Mouse (Mus musculus) left cerebral cortex, adult 11 months (tissue): ENCODE data around the gene Pde10a.

Source experiments
- DNase-seq: peaks from one replicate; pipeline ENCODE4 v3.0.0; 2022; ENCODE audit warnings: low spot score

Gene Pde10a

DNA sequence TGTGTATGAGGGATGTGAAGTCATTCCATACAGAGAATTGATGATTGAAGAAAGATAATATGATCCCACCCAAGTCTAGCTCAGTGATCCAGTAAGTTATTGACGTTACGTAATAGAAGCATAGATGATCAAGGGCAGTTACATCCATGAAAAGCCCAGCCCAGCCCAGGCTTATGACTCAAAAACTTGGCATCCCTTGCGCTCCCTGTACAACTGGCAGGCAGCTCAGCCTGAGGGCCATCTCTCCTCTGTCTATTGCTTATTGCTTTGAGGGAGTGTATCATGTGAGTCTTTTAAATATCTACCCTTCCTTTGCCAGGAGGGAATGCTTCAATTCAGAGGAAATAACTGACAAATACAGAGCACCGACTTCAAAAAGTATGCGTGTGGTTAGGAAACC, 232.4 kb downstream of the Pde10a start:
- no peak for DNase-seq

DNA sequence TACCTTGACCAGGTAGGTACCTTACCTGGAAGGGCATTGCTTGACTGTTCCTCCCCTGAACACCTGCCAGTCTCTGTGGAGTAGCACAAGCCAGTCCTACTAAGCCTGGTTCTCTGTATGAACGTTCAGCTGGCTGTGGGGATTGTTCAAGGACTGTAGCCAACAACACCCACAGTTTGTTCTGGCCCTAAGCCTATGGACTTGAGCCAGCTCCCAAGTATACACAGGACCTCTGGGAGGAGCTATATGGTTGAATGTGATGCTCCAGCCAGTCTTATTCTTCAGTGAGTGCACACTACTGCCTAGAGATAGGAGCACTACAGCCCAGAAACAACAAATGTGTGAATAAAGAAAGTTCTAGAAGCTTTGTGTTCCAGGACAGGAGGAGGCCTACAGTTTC, 238.1 kb downstream of the Pde10a start:
- no peak for DNase-seq

DNA sequence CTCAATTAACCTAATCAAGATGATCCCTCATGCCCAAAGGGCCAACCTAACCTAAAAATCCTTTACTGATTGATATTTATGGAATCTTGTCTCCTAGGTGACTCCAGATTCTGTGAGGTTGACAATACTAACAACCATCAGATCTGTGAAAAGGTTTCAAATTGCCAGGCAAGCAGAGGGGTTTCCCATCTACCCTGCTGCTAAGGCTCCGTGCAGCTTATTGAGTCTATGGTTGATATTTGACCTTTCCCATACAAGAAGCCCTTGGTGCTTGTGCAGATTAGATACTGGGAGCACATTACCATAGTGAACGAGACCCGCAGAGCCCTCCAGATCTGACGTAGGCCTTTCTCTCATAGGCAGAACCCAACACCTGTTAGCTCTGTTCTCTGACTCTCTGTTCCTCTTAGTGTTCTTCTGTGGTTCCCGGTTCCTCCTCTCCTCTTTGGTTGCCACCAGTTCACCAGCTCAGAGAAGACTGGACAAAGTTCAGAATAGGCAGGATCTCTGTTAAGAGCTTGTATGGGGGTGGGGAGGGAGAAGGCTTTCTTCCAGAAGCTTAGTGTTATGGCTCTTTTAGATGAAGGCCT, 240.9 kb downstream of the Pde10a start:
- DNase-seq, result no peak

DNA sequence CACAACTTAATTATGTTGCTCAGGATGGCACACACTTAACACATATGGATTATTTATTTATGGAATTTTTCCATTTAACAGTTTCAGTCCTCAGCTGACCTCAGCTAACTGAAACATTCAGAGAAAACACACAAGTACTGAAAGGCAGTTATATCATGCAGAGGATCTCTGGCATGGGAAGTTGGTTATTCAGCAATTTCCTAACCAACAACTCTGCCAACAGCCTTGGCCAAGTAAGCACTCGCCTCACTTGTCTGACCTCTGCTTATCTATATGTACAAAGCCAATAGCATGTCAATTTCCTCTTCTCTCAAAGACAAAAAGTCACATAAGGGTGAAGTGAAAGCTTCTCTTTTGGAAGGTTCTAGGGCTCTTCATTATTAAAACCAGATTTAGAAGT, 244.0 kb downstream of the Pde10a start:
- no peak for DNase-seq

DNA sequence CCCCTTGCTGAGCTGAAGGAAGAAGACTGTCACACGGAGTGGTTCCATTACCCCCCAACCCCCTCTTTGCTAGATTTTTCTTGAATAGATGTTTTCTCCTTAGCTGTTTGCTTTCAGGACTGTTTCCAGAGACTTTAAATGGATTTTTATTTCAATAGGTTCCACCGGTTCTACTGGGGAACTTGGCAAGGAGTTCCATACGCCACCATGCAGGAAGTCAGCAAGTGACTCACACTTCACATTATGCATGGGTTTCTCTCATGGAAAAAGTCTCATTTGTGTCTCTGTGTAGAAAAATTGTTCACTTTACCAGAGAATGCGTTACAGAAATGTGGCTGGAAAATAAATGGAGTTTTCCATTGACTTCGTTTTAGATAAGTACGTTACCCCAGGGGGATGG, 248.2 kb downstream of the Pde10a start:
- DNase-seq, result peak; percentile 40

DNA sequence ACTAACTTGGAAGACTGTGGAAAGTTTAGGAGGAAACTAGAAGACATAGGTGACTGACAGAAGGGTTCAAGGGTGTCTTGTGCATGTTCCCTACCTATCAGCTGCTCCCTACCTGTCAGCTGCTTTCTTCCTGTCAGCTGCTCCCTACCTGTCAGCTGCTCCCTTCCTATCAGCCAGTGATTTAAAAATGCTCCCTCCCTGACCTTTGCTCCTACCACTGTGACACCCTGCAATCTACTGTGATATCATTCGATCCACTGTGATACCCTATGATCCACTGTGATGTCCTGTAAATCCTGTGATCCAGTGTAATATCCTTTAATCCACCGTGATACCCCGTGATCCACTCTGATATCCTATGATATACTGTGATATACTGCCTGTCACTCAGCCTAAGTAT, 249.1 kb downstream of the Pde10a start:
- DNase-seq, result no peak

DNA sequence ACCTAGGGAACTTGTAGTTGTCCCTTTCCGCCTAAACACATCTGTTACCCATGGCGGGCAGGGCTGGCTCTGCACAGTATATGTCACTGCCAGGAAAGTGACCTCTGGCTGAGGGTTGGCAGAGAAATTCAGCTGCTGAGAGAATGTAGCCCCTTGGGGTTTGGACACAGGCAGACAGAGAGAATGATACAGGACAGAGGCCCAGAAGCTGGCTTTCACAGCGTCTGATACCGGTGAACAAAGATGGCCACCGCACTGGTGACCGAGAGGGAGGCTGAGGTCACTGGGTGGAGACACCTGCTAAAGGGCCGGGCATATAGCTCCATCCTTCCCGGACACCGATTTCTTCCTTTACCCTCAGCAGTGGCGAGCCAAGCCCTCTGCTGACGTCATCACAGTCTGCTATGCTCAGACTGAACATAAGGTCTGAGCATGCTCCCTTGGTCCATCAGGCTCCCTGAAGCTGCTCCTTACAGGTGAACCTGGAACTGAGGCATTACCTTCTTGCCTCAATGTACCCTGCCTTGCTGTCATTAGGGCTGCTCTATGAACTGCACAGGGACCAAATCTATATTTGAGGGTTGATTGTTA, 250.5 kb downstream of the Pde10a start:
- DNase-seq, result no peak

DNA sequence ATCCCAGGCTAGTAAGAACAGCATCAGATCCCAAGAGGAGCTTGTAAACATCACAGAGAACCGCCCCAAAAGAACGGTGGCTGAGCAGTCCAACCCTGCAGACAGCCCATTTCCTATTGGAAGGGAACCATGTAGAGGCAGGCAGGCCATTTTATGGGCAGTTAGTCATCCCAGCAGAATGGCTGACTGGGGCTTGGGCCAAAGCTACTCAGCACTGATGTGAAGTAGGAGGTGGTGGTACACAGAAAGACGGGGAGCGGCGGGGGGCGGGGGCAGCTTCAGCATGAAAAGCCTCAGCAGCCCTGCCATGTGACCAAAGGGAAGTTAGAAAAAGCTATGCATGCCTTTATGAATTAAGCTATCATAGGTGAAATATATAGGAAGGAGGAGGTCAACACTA, 252.5 kb downstream of the Pde10a start:
- no peak for DNase-seq

DNA sequence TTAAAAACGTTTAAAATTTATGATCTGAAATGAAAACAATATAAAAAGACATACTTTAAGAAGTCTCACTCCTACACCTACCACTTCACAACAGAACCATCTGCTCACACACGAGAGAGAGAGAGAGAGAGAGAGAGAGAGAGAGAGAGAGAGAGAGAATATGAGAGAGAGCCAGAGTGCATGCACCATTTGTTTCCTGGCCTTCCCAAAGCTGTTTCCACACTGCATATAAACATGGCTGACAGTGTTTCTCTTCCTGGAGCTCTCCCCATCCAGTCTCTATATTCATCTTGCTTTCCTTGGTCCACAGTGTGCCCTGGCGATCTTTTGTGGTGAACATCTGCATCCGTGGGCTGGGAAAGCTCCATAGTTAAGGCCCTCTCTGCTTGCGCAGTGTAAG, 253.7 kb downstream of the Pde10a start:
- DNase-seq, result no peak

DNA sequence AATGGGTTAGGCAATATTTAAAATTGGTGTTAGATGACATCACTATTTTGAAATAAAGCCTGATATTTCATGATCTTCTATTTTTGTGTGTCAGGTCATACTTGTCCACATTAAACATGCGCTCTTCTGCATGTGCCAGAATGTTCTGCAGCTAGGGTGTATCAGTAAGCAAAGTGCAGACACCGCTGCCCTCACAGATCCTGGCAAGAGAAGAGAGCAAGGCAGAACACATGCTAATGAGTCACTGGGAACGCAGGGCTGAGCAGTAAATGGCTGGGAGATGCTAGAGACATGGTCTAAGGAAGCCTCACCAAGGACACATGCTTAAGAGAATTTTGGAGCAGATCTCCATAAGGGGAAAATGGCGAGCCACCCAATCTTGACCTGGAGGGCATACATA, 255.3 kb downstream of the Pde10a start:
- no peak for DNase-seq

DNA sequence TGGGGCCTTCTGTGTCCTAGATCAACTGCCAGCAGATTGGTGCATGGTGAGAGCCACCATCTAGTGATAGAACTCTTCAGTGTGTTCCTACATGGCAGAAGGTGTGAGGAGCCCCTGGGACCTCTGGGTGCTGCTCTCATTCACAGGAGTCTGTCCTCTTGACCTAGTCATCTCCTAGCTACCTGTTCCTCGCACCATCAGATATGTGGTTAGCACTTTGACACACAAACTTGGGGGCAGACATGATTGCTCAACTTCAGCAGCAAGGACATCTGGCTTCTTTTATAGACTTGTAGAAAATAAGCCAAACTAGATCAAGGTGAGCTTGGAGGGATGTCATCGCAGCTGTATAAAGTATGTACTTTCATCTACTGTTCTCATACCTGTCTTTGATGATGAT, 255.9 kb downstream of the Pde10a start:
- DNase-seq, result no peak

DNA sequence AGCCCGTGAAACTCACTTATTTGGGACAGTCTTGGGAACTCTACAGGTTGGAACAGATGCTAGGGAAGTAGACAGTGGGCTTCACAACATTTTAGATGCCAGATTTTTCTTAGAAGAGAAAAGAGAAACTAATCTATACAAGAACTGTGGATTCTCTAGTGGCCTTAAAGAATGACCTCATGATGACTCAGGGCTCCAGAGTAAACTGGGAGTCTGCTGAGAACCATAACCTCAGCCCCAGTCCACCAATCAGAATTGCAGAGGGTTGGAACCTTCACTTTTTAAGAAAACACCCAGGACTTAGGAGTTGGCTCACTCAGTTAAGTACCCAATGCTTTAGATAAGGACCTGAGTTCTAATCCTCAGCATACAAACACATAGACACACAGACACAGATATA, 256.4 kb downstream of the Pde10a start:
- no peak for DNase-seq

DNA sequence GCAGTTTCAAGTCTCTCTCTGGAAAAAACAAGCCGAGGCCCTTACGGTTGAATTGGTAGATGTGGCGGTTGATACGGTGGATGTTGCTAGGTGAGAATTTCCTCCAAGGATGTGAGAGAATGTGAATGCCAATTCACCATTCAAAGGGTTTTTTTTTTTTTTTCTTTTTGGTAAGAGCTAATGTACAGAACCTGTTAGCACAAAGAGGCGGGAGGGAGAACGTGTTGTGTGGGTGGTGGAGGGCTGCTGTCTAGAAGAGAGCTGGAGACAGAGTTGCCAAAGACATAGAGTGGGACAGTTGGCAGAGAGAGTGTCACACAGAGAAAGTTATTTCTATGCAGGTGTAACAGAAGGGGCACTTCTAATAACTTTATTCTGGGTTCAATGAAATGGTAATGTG, 260.7 kb downstream of the Pde10a start:
- DNase-seq, result no peak

DNA sequence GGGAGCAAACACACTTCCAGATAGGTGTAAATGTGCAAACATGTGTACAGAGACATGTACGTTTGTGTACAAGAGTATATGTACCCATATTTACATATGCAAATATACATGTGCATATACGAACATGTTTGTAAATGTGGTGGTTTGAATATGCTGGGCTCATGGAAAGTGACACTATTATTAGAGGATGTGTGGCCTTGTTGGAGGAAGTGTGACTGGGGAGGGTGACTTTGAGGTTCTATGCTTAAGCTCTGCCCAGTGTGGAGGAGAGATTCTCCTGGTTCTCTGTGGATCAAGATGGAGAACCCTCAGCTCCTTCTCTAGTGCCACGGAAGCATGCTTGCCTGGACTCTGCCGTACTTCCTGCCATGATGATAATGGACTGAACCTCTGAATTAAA, 261.3 kb downstream of the Pde10a start:
- no peak for DNase-seq

DNA sequence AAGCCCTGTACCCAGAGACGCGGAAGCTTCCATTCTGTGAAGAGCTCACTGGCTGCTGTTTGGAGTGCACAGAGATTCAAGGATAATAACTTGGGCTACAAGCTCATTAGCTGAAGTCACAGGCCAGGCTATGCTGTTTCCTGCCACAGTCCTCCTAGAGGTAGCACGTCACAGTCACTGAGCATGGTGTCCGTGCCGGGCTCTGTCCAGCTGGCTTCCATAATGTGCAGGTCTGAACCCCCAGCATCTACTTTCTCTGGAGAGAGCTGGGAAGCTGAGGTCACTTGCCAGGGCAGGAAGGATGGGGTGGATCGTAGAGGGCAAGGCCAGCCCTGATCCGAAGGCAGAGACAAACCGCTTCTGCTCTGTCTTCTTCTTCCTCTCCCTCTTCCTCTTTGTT, 262.6 kb downstream of the Pde10a start:
- DNase-seq, result no peak

DNA sequence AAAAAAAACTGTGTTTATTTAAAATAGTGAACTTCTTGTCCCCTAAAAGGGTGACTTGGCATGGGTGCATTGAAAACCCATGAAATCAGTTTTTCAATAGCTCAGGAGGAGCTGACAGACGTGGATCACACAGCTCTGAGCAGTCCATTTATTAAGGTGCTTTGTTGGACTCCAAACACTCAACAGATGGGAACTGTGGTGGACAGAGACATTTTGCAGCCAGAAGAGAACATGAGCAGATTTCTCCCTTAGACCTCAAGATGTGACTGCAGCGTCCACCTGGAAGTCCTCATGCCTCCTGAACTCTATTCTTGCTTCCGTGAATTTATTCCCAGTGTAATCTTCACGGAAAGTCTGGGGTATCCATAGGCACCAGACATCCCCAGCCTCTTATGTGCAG, 266.4 kb downstream of the Pde10a start:
- DNase-seq, result no peak

DNA sequence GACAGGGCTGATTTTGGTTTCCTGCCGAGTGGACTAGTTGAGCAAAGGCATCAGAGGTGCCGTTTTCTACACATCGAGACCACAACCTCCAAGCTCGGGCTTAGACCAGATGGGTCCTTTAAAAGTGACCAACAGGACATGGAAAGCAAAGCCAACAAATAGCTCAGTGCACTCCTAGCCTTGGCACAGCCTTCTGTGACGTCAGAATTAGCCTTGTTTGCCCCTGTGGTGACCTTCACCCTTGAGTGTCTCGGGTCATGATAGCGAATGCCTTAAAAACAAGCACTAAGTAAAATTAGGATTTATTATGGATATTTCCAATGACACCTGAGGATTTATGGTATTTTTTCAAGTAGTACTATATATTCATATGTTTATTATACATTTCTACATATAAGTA, 267.4 kb downstream of the Pde10a start:
- no peak for DNase-seq

DNA sequence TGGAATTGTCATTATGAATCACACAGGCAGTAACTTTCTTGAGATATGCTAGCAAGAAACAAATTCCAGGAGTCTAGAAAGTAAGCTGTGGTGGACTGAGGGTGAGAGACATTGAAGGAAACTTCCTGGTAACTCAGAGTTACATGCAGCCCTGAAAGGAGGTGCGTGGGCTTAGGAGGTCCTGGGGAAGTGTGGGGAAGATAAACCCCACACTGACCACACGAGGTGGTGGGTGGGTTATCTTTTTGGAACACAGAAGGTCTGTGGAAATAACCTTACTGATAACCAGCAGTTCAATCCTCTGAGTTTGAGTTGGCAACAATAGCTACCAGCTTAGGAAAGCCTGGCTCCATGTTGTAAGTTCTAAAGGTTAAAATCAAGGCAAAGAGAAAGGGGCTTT, 272.5 kb downstream of the Pde10a start:
- no peak for DNase-seq

DNA sequence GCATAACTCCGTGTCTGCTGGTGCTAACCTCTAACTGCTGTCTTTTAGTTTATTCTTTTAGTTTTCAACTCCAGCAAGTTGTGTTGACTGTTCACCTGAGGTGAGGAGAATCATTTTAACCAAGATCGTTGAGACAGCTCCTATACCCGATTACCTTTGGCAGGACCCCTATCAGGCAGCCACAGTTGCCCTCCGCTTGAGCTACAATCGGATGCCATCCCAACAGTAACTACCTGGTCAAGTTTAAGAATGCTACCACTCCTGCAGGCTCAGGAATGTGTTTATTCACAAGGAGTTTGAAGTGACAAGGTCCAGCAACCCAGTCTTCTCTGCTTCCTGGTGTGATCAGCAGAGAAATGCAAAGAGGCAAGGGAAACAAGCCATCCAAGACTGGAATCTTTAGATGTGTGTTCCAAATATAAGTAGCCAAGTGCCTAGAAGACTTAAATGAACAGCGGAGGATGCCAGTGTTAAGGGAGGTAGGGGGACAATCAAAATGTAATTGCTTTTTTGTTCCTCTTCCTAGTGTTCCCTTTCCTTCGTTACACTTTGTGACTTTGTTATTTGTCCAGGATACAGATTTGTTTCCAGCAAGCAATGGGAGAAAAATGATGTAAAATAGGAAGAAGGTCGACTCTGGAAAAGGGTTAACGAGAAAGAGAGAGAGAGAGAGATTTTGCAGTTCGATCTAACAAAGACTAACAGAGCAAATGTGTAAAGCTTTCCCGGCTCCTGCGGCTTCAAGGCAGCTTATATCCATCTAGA, 273.5 kb downstream of the Pde10a start:
- DNase-seq, result no peak

DNA sequence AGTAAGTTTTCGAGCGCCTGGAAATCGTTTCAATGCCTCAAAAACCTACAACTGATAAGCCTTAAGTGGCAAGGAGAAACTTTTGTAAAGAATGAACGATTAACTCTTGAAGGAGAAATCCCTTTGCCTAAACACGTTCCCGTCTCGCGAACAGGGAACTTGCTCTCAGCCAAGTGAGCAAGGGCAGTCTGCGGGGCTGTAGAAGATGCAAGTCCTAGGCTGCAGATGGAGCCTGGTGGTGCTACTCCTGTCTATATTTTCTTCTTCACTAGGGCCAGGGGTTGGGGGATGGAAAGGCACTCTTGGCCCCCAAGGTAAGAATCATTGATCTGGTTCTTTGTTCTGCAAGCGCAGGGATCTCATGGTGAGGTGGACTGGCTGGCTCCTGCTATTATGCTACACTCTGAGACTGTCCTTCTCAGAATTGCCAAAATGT, 274.1 kb downstream of the Pde10a start:
- DNase-seq, result no peak

DNA sequence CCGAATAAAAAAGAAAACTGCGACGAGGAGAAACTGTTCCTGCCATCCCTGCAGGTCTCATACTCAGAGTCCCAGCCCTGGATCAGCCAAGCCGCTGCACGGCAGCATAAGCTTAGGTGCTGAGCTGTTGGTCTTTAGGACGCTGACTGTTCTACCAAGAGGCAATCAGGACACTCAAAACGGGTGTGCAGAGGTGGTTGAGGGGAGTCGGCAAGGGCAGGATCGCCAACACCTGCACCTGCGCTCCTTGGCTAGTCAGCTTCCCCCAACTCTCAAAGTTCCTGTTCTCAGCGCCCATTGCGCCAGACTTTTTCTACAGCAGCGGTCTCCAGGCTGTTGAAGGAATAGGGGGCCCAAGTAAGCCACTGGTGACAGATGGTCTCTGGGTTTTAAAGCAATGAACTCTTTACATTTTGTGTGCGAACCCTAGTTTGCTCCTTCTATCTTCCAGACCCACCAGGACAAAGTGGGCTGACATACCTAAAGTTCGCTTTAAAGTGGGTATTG, 274.8 kb downstream of the Pde10a start:
- DNase-seq, result no peak

DNA sequence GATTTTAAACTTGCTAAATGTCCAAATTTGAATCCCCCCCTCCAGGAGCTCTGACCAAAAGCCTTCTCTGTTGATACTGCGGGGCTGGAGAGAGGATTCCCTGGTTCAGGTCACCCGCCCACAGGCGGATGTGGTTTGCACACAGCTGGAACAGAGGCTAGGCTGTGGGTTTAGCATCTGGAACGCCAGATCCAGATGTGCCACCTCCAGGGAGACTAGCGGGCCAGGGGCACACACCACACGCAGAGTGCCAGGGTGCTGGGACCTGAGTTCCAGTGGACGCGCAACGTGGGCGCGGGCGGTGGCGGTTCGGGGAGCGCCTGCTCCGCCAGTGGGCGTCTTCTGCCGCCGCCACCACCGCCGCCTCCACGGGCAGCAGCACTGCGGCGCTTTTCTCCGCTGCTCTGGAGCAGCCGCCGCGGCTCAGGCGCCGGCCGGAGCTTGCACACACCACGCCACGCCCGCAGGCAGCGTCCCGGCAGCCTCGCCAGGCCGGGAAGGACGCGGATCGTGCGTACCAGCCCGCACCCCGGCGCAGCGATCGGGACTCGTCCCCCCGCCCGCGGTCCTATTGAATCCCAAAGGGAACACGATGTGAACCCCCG, 275.4 kb downstream of the Pde10a start:
- DNase-seq, result no peak
